Mouse (Mus musculus) c-Kit-positive CD71-positive TER-119-positive erythroid progenitor cells, embryonic 14.5 days (primary cell): ENCODE data around the gene Asl.
"Not testable (repeated sequence)": the region's sequence is repeated elsewhere in the genome, so short reads cannot be mapped to it uniquely, and the experiment has no call there.

Source experiments
- DNase-seq: peaks from one replicate; pipeline ENCODE4 v3.0.0-alpha.2; 2013; ENCODE audit warnings: low spot score

The Asl gene

GRCm38 (mm10) chr5:130046100-130046499 lies 17.1 kb upstream of the Asl start:
- DNase-seq = no peak

GRCm38 (mm10) chr5:130044201-130044695 lies 15.2 kb upstream of the Asl start:
- no peak for DNase-seq

DNA sequence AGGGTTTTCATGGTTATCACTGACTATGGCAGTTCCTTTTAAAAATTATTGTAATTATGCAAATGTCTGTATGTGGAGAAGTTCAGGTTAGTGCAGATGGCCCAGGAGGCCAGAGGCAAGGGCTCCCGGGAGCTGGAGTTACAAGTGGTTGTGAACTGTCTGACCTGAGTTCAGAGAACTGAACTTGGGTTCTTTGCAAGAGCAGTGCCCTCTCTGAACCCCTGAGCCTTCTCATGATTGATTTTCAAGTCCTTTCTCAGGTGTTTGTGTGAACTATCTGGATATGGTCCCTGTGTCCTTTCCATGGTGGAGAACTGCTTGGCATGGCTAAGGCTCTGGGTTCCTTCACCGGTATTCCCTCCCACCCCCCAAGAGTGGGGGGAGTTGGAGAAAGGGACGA lies 14.7 kb upstream of the Asl start:
- DNase-seq = no peak

- no peak for DNase-seq
Measured at GRCm38 (mm10) chr5:130041262-130041661, 12.2 kb upstream of the Asl start.

GRCm38 (mm10) chr5:130040797-130041196 lies 11.8 kb upstream of the Asl start:
- no peak for DNase-seq

DNA sequence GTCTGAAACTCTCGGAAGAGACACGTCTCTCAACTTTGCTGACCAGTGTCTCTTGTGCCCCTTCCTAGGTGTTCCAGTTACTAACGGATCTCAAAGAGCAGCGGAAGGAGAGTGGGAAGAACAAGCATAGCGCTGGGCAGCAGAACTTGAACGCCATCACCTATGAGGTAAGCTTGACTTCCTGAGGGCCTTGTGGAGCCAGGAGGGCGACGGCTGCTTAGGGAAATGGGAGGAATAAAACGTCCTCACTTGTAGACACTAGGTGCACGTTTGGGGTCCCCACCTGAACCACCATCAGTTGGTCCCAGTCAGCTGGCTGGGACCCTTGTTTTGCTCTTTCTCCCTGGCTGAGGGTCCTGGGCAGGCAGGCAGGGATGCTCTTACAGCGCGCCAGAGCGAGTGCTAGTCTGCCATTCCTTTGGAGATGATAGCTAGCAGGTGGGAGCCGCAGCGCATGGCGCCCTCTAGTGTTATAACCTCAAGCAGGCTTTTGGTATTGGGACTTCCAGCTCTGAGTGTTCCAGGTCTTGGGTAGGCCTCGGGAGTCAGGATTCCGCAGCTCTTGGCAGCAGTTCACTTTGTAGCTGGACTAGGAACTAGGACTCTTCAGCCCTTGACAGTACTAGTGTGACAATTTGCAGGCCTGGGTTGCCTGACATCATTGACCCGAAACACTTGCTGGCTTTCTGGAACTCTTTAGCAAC lies 8.9 kb upstream of the Asl start:
- DNase-seq = peak; percentile 63

DNA sequence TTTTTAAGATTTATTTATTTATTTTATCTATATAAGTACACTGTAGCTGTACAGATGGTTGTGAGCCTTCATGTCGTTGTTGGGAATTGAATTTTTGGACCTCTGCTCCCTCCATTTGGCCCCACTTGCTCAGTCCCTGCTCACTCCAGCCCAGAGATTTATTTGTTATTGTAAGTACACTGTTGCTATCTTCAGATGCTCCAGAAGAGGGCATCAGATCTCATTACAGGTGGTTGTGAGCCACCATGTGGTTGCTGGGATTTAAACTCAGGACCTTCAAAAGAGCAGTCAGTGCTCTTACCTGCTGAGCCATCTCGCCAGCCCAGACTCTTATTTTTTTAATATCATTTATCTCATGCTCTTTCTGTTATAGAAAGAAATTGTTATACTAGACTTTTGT lies 7.3 kb upstream of the Asl start:
- not testable (repeated sequence) for DNase-seq

DNA sequence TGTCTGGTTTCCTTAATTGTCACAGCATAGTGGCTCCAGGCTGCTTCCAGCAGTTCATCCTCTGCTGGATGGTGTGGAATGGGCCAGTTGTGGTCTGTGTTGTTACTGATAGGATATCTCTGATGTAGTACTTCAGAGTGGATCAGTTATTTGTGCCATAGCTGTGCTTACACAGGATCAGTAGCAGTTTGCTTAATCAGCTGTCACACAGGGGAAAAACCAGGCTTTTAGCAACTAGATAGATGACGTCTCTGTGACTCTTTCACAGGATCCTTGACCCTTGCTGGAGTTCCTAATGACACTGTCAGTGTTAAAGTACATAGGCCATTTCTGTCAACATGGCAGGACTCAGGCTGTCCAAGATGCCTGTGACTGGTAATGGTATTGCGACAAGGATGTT lies 4.8 kb upstream of the Asl start:
- DNase-seq = no peak

DNA sequence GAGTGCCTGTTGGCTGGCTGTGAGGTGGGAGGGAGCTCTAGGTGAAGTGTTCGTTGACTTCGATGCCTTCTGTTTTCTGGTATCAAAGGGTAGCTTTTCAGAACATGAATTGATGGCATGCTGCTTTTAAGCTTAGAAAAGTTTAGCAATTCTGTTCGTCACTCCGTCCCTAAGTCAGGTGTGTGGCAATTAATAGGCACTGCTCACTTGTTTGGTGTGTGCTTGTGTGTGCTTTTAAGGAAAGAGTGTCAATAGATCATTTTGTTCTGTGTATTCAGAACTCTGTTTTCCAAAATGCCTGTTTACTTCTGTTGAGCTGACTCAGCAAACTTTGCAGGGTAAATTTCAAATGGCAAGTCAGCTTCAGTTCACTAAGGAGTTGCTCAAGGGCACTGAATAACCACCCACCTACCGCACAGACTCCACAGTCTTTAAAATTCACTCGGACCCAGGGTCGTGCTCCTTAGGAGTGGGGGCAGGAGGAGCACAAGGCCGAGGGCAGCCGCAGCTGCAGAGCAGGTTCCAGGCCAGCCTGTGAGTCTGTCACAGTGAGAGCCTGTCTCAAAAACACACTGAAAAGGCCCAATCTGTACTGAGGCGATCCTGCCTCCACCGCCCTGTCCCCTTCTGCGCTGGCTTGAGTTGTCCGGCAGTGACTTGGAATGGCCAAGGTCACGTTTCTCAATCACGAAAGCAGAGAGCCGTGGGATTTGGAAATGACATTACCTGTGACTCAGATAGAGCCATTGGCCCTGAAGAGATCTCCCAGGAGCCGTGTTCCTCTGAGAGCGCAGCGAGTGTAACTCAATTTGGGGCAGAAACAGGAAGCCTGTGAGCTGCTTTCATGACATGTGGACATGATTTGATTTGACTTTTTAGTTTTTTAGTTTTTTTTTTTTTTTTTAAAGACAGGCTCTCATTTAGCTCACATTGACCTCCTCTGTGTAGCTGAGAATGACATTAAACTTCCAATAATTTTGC lies 2.7 kb upstream of the Asl start:
- DNase-seq = no peak

GRCm38 (mm10) chr5:130027696-130028095 lies 1.4 kb downstream of the Asl start:
- DNase-seq = no peak

DNA sequence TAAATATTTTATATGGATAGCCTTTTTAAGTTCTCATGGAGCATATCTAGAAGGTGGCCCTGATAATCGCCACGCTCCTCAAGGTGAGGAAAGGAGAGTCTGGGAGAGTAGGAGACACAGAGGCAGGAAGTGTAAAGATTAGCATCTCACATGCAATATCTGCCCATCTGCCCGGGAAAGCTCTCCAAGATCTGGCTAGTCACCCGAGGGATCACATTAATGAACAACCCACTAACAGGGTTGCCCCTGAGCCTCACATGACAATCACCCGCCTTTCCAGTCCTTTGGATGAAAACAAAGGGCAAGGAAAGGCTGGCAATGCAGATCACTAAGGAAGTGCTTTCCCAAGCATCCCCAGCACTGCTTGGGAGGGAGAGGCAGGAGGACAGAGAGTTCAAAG lies 1.9 kb downstream of the Asl start:
- DNase-seq = no peak

- peak; percentile 83 for DNase-seq
Measured at GRCm38 (mm10) chr5:130023767-130024539, 5.1 kb downstream of the Asl start.

DNA sequence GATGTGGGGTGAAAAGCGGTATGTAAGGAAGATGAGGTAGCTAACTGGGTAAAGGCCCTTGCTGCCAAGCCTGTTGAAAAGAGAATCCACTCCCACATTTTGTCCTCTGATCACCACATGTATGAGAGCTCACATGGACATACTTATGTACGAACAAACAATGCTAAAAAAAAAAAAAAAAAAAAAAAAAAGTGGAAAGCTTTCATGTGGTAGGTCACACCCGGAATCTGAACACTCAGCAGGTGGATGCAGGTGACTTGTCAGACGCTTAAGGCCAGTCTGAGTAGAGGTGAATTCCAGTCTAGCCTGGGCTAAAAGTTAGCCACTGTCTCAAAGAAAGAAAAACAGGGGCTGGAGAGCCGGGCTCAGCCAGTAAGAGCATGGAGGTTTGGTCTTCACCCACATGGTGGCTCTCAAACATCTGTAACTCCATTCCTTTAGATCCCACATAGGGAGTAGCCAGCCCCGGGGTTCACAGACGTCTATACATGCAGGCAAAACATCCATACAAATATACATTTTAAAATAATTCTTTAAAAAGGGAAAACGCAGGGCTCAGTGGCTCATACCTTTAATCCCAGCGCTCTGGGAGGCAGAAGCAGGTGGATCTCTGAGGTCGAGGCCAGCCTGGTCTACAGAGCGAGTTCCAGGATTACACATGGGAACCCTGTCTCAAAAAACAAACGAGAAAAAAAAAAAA lies 5.8 kb downstream of the Asl start:
- DNase-seq = no peak

DNA sequence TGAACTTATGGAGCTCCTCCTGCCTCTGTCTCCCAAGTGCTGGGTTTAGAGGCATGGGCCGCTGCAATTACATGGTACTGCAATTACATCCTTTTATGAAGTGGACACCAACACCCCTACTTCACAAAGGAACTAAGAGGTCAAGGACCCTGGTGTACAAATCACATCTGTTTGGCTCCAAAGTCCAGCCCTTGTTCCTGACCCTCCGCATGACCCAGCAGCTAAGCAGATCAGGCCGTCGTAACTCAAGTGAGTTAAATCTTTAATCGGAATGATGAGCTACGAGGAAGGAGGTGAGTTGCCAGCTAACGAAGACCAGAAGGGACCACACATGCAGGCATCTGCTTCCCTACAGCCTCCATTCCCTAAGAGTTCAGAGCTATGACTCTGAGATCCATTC lies 6.7 kb downstream of the Asl start:
- no peak for DNase-seq

DNA sequence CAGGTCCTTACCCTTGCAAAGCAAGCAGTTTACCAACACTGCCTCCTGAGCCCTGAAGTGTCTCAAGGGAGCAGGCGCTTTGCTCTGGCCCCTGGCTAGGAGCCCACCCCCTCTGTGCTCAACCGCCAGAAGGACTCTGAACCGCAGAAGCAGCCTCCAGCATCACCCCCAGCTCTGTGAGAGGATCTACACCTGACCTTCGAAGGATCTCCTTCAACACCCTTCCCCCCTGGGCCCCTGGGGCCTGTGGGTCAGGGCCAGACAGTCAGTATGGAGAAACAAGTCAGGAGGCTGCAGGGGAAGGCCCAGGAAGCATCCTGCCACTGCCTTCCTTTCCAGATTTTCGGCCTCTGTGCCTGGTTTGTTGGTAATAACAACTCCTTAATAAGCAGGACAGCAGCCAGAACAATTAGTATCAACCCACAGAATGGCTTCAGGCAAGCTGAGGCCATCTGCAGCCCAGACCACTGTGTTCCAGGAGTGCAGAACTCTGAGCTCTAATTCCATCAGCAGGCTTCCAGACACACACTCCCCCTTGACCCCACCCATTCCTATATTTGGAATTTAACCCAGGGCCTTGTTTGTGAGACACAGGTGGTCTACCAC lies 7.6 kb downstream of the Asl start:
- DNase-seq = no peak

DNA sequence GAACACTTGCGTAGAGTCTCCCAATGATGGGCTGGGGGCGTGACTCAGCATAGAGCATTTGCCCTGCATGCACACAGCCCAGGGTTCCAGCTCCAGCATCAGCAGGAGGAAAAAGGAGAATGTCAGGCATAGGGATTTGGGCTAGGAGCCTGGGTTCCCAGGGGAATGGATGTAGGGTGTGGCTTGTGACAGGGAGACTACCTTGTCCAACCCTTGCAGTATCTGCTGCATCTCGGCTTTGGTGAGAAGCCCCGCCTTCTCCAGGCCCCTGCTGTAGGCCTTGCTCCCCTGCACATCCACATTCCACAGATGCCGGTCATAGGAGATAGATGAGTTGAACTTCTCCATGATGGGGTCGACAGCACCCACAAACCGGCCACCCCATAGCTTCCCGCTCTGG lies 9.6 kb downstream of the Asl start:
- no peak for DNase-seq

DNA sequence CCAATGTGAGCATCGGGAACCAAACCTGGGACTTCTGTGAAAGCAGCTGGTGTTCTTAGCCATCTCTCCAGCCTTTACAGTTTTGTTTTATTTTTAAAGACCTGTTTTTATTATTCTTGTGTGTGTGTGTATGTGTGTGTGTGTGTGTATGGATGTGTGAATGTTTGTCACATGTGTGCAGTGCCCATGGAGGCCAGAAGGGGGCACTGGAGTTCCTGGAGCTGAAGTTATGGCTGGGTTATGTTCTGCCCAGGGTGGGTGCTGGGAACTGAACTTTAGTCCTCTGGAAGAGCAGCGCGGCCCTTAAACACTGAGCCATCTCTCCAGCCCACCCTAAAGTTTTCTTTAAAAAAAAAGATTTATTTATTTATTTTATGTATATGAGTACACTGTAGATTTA lies 13.9 kb downstream of the Asl start:
- no peak for DNase-seq

GRCm38 (mm10) chr5:130010961-130011360 lies 18.1 kb downstream of the Asl start:
- no peak for DNase-seq

GRCm38 (mm10) chr5:130009784-130010183 lies 19.3 kb downstream of the Asl start:
- DNase-seq = no peak

DNA sequence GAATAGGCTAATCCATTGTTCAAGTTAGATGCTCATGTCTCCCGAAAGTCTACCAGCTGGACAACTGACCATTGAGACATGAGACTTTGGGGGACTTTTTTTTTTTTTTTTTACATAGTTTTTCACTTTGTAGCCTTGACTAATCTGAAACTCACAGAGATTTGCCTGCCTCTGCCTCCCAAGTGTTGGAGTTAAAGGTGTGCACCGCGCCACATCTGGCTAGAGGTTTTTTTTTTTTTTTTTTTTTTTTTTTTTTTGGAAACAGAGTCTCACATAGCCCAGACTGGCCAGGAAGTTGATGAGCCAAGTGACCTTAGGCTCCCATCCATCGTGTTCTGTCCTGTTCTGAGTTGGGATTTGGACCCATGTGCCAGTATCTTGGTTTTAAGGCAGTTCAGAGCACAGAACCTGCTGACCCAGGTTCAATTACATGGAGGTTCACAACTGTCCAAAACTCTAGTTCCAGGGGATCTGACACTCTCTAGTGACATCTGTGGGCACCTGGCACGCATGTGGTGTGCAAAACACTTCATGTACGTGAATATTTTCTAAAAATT lies 20.9 kb downstream of the Asl start:
- DNase-seq = no peak

DNA sequence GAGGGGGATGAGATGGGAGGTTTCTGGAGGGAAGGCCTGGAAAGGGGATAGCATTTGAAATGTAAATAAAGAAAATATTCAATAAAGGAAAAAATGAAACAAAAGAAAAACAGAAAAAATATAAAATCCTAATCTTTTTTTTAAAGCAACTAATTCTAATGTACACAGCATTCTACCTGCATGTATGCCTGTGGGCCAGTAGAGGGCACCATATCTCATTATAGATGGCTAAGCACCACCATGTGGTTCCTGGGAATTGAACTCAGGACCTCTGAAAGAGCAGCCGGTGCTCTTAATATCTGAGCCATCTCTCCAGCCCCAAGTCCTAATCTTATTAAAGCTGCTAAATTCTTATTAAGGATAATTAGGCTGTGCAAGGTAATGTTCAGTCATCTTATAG lies 21.7 kb downstream of the Asl start:
- DNase-seq = no peak
